Mouse (Mus musculus) stomach, embryonic 15.5 days (tissue): ENCODE measurements around the gene Prss8. TPM values are rescaled to one million over a fixed set of nuclear protein-coding genes. Genes with fewer than 3 reads are reported as not detected.
A peak's percentile ranks its signal among the peaks of the same experiment; 100 is the strongest.

Experiments used
- ATAC-seq: fragments of 200-750 bp; cut with Nextera tagmentation; 2 replicates; pipeline ENCODE4 v1.8.0; 2017; ENCODE audit warnings: low read depth, moderate number of reproducible peaks, moderate TSS enrichment; ENCODE audit not compliant: insufficient read depth, low FRiP score
- H3K27ac ChIP-seq: fragments of 300-500 bp; sonication (generic); 2 replicates; pipeline ENCODE4 v1.5.1; 2015; ENCODE audit warnings: mild to moderate bottlenecking, inconsistent platforms
- H3K27me3 ChIP-seq: fragments of 300-500 bp; sonication (generic); replicated peaks from 2 replicates; pipeline ENCODE4 v1.6.1; 2015; ENCODE audit warnings: inconsistent platforms
- H3K36me3 ChIP-seq: fragments of 300-500 bp; sonication (generic); 2 replicates; pipeline ENCODE4 v1.6.1; 2015; ENCODE audit warnings: inconsistent platforms
- H3K4me1 ChIP-seq: fragments of 300-500 bp; sonication (generic); 2 replicates; pipeline ENCODE4 v1.6.1; 2015; ENCODE audit warnings: inconsistent platforms
- H3K4me2 ChIP-seq: fragments of 300-500 bp; sonication (generic); 2 replicates; pipeline ENCODE4 v1.6.1; 2015; ENCODE audit warnings: mild to moderate bottlenecking, inconsistent platforms
- H3K4me3 ChIP-seq: fragments of 300-500 bp; sonication (generic); replicated peaks from 2 replicates; pipeline ENCODE4 v1.5.1; 2015; ENCODE audit warnings: inconsistent platforms
- H3K9ac ChIP-seq: fragments of 300-500 bp; sonication (generic); 2 replicates; pipeline ENCODE4 v1.6.1; 2015; ENCODE audit warnings: inconsistent platforms
- H3K9me3 ChIP-seq: fragments of 300-500 bp; sonication (generic); 2 replicates; pipeline ENCODE4 v1.6.1; 2016; ENCODE audit warnings: inconsistent platforms
- WGBS: fragments of 180-500 bp; shearing (Covaris S2); methylation state at CpG from one replicate; pipeline ENCODE4 v1.1.7; 2015; 5-methylcytosine and 5-hydroxymethylcytosine counted together
- polyA plus RNA-seq: library from polyadenylated mRNA; unstranded; fragments of >200 nt; fragmentation: Nextera tagmentation; extraction: Ambion mirVana; gene quantifications from 2 replicates; pipeline ENCODE4 v1.2.1, GENCODE M21; 2015

Prss8 gene
- 61.2 and 70.2 TPM in 2 replicates for polyA plus RNA-seq

DNA sequence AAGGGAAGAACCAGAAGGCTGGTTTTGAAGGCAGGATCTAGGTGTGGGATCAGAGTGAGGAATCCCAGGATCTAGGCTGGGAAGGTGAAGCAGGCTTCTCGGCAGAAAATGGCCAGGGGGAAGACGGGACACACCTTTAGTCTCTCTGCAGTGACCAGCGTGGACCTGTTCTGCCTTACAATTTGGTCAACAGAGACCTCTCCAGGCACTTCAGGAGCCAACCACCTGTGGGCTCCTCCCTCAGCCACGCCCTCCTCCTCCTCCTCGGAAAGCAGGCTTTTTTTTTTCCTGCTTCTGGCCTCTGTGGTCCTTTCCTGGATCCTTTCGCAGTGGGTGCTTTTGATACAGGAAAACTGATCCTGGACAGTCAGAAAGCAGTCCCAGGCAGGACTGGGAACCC is at the start of gene Prss8:
Prss8 (minus strand) TSS at position 182 of the 400 bp plus-strand sequence.
- peak within 1 kb of the TSS; percentile 95 for H3K27ac ChIP-seq
- H3K27me3 ChIP-seq = no peaks in the 10 kb centered on the region
- peaks cover 8% of the 10 kb centered on the region; the same call in 1 of the 2 replicates for H3K36me3 ChIP-seq
- peak within 1 kb of the TSS; percentile 46 for H3K9ac ChIP-seq
- H3K4me1 ChIP-seq = peaks cover 42% of the 10 kb centered on the region
- H3K4me3 ChIP-seq = peak within 1 kb of the TSS; percentile 47
- H3K4me2 ChIP-seq = peak within 1 kb of the TSS; percentile 51
- 17% methylated on average over 6 of the region's 6 CpGs for WGBS
- peak; percentile 47; the same call in 1 of the 2 replicates for ATAC-seq
- no peaks in the 10 kb centered on the region for H3K9me3 ChIP-seq

- Histone ChIP-seq H3K9ac (no peak overlapping the region), H3K4me2 (no peak overlapping the region), H3K4me1 (no peaks in the 10 kb centered on the region), H3K27ac (no peak overlapping the region), H3K27me3 (no peaks in the 10 kb centered on the region), H3K36me3 (peaks cover 67% of the 10 kb centered on the region), H3K4me3 (no peak overlapping the region), H3K9me3 (no peaks in the 10 kb centered on the region)
- WGBS = 94% methylated on average over 2 of the region's 2 CpGs
- ATAC-seq = no peak
Measured at GRCm38 (mm10) chr7:127978856-127979255, 49.0 kb upstream of the Prss8 start.

- 86% methylated on average over 2 of the region's 2 CpGs for WGBS
- no peak overlapping the region for H3K4me3 ChIP-seq
- H3K27me3 ChIP-seq = no peaks in the 10 kb centered on the region
- no peaks in the 10 kb centered on the region for H3K9me3 ChIP-seq
- H3K4me2 ChIP-seq = no peak overlapping the region
- ATAC-seq = no peak
- peaks cover 67% of the 10 kb centered on the region for H3K36me3 ChIP-seq
- H3K27ac ChIP-seq = no peak overlapping the region
- no peak overlapping the region for H3K9ac ChIP-seq
- no peaks in the 10 kb centered on the region for H3K4me1 ChIP-seq
Measured at GRCm38 (mm10) chr7:127974413-127974930, 44.6 kb upstream of the Prss8 start.

- H3K36me3 ChIP-seq = peaks cover 26% of the 10 kb centered on the region
- H3K9me3 ChIP-seq = no peaks in the 10 kb centered on the region
- 0 out of 2 replicates have a peak, but pooled peaks have one; percentile 38 for ATAC-seq
- peak overlapping the region; percentile 67 for H3K4me3 ChIP-seq
- under 1% methylated on average over 40 of the region's 42 CpGs for WGBS
- peak overlapping the region; percentile 79 for H3K4me2 ChIP-seq
- peak overlapping the region; percentile 91; the same call in 1 of the 2 replicates for H3K9ac ChIP-seq
- H3K27me3 ChIP-seq = no peaks in the 10 kb centered on the region
- H3K4me1 ChIP-seq = peaks cover 6% of the 10 kb centered on the region
- H3K27ac ChIP-seq = peak overlapping the region; percentile 90
Measured at GRCm38 (mm10) chr7:127967922-127968828, 38.3 kb upstream of the Prss8 start.

GRCm38 (mm10) chr7:127967004-127967921 is 37.4 kb upstream of the Prss8 start, which contains the start of gene Fus:
Gene Fus (plus strand): TSS chr7:127967457.
- ATAC-seq = peak; percentile 94
- peaks cover 6% of the 10 kb centered on the region for H3K4me1 ChIP-seq
- no peaks in the 10 kb centered on the region for H3K27me3 ChIP-seq
- WGBS = under 1% methylated on average over 90 of the region's 92 CpGs
- peaks cover 19% of the 10 kb centered on the region for H3K36me3 ChIP-seq
- no peaks in the 10 kb centered on the region for H3K9me3 ChIP-seq
- H3K4me2 ChIP-seq = peak within 1 kb of the TSS; percentile 79
- H3K9ac ChIP-seq = peak within 1 kb of the TSS; percentile 91
- H3K27ac ChIP-seq = peak within 1 kb of the TSS; percentile 90
- peak within 1 kb of the TSS; percentile 67 for H3K4me3 ChIP-seq

GRCm38 (mm10) chr7:127966371-127966918 is 36.5 kb upstream of the Prss8 start:
- peak overlapping the region; percentile 64 for H3K4me2 ChIP-seq
- WGBS = 10% methylated on average over 10 of the region's 10 CpGs
- H3K27me3 ChIP-seq = no peaks in the 10 kb centered on the region
- peak overlapping the region; percentile 91; the same call in 1 of the 2 replicates for H3K9ac ChIP-seq
- no peak for ATAC-seq
- peaks cover 6% of the 10 kb centered on the region for H3K4me1 ChIP-seq
- H3K36me3 ChIP-seq = peaks cover 11% of the 10 kb centered on the region
- no peaks in the 10 kb centered on the region for H3K9me3 ChIP-seq
- H3K27ac ChIP-seq = peak overlapping the region; percentile 90
- peak overlapping the region; percentile 67 for H3K4me3 ChIP-seq

DNA sequence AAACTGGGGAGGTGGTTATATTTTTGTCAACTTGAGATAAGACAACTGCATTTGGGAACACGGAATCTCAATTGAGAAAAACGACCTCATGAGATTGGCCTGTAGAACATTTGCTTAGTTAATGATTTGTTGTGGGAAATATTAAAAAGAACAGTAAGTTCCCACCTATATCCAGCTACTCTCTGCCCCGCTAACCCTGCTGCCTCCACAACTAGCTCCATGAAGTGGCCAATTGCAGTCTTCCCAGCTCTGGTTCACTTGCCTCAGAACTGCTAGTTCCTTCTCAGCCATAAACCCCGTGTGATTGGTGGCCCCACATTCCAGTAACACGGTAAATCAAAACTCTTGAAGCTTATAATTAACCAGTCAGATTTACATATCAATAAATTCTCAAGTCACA is 29.5 kb upstream of the Prss8 start:
- whole genome bisulfite sequencing = 59% methylated on average over 5 of the region's 5 CpGs
- Histone ChIP-seq H3K9ac (no peak overlapping the region), H3K36me3 (no peaks in the 10 kb centered on the region), H3K27me3 (no peaks in the 10 kb centered on the region), H3K4me2 (no peak overlapping the region), H3K27ac (no peak overlapping the region), H3K4me3 (no peak overlapping the region), H3K9me3 (no peaks in the 10 kb centered on the region), H3K4me1 (no peaks in the 10 kb centered on the region)
- no peak for ATAC-seq

DNA sequence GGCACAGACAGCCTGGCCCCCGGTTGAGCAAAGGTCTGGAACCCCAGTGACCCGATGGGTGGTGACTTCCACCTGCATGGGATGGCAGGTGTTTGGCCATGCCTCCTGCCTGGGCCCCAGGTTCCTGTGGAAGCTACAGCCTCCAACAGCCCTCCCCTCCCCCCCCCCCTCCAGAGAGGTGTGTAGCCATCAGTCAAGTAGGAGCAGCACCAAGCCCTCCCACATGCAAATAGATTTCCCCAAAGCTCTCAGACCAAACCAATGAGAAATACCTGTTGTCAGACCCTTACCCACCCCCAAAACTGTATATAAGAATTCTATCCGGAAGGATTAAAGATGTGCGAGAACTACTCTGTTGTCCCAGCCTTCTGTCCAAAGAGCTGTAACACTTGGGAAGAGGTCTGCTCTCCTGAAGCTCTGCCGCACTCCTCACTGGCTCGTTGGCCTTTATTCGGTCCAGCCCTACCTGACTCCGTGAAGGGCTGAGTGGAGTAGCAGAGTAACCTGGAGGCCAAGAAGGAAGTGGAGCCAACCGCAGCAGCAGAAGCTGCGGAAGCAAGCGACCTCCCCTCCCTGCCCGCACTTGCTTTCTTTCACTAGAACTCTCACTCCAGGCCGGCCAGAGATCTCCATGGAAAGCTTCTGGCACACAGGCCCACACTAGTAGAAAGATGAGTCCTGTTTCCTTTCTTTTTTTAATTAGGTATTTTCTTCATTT is 23.1 kb upstream of the Prss8 start:
- no peak overlapping the region for H3K27ac ChIP-seq
- H3K36me3 ChIP-seq = no peaks in the 10 kb centered on the region
- no peak for ATAC-seq
- 33% methylated on average over 13 of the region's 13 CpGs for WGBS
- H3K4me1 ChIP-seq = no peaks in the 10 kb centered on the region
- H3K27me3 ChIP-seq = no peaks in the 10 kb centered on the region
- no peak overlapping the region for H3K4me2 ChIP-seq
- no peak overlapping the region for H3K9ac ChIP-seq
- no peak overlapping the region for H3K4me3 ChIP-seq
- no peaks in the 10 kb centered on the region for H3K9me3 ChIP-seq

GRCm38 (mm10) chr7:127946470-127947023 is 16.6 kb upstream of the Prss8 start, which contains the start of gene Prss36:
Gene Prss36 (minus strand): TSS chr7:127946725.
- Histone ChIP-seq H3K4me1 (peaks cover 7% of the 10 kb centered on the region), H3K4me2 (no peak within 1 kb of the TSS), H3K9me3 (no peaks in the 10 kb centered on the region), H3K4me3 (no peak within 1 kb of the TSS), H3K27ac (no peak within 1 kb of the TSS; the same call in 1 of the 2 replicates), H3K27me3 (peaks cover 29% of the 10 kb centered on the region), H3K36me3 (no peaks in the 10 kb centered on the region), H3K9ac (no peak within 1 kb of the TSS)
- 63% methylated on average over 6 of the region's 6 CpGs for WGBS
- peak; percentile 87 for ATAC-seq

DNA sequence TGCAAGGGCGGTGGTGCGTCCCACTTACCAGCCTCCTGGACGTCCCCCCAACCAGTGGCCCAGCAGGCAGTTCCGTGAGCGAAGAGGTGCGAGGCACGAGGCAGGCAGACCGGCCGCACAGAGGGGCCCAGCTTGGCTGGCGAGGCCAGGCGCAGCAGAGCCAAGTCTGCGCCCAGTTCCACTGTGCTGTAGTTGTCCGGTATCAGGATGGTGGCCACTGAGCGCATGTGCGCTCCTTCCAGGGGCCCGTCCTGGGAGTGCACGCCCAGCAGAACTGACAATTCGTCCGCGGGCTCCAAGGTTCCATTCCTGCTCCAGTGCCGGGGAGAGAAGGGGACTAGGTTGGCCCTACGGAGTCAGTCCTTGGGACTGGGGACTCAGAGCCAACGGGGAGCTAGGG is 14.7 kb upstream of the Prss8 start:
- Histone ChIP-seq H3K4me2 (peak overlapping the region; percentile 38), H3K4me3 (no peak overlapping the region), H3K27ac (no peak overlapping the region), H3K4me1 (peaks cover 7% of the 10 kb centered on the region), H3K9me3 (no peaks in the 10 kb centered on the region), H3K27me3 (peaks cover 29% of the 10 kb centered on the region), H3K9ac (no peak overlapping the region), H3K36me3 (no peaks in the 10 kb centered on the region)
- WGBS = 12% methylated on average over 23 of the region's 23 CpGs
- ATAC-seq = 0 out of 2 replicates have a peak, but pooled peaks have one; percentile 24
